In genomic region chr9:120493781-120494180, GRCm38 (mm10) we compare ENCODE assay signal across 8 mouse cellular contexts. TPM values are rescaled to one million over a fixed set of nuclear protein-coding genes. Genes with fewer than 3 reads are reported as not detected.
A peak's percentile ranks its signal among the peaks of the same experiment; 100 is the strongest.
DNase-seq lines count a peak whose midpoint lies in the region; ATAC-seq and TF ChIP-seq lines count a peak whose summit lies in the region.

No protein-coding gene starts in this region.

- 85% methylated on average over 12 of the region's 12 CpGs for WGBS in hindbrain, embryonic 10.5 days
- 50% methylated on average over 12 of the region's 12 CpGs for WGBS in liver, embryonic 16.5 days (ENCODE audit: insufficient replicate concordance)

- H3K4me2 ChIP-seq in CH12.LX (ENCODE audit: insufficient read depth, low read depth, poor library complexity, severe bottlenecking), result peak overlapping the region; percentile 97
- H3K4me2 ChIP-seq in liver, embryonic 16.5 days (ENCODE audit: low read depth, low read length), result peak overlapping the region; percentile 92

- peaks cover 35% of the 10 kb centered on the region for H3K4me1 ChIP-seq in erythroblast, embryonic 14.5 days (ENCODE audit: control insufficient read depth)
- peaks cover 0 to 13% of the 10 kb centered on the region in 2 experiments; a peak in 3 of 4 replicates for H3K4me1 ChIP-seq in CH12.LX (ENCODE audit: control insufficient read depth in 1 of 2, insufficient read depth in 2 of 2)
- peaks cover 21% of the 10 kb centered on the region for H3K4me1 ChIP-seq in hindbrain, embryonic 10.5 days (replicated peaks)
- peaks cover 17% of the 10 kb centered on the region for H3K4me1 ChIP-seq in liver, embryonic 16.5 days (ENCODE audit: control insufficient read depth, low read depth, low read length)

- no peak for TF ChIP-seq CTCF in CH12.LX (conservative IDR thresholded peaks at IDR 0.05 in 1 of 2, IDR thresholded peaks at IDR 0.05 in 1 of 2; ENCODE audit: low read depth in 2 of 2, low read length in 2 of 2)

- peaks cover 39% of the 10 kb centered on the region for H3K36me3 ChIP-seq in erythroblast, embryonic 14.5 days (ENCODE audit: control insufficient read depth)
- H3K36me3 ChIP-seq in CH12.LX (replicated peaks in 1 of 2; ENCODE audit: control insufficient read depth in 1 of 2, insufficient read depth in 1 of 2, low read length in 1 of 2), result peaks cover 22 to 37% of the 10 kb centered on the region in 2 experiments
- H3K36me3 ChIP-seq in hindbrain, embryonic 10.5 days, result peaks cover 35% of the 10 kb centered on the region
- H3K36me3 ChIP-seq in liver, embryonic 16.5 days (ENCODE audit: control insufficient read depth, insufficient read depth), result peaks cover 22% of the 10 kb centered on the region

- dilution Hi-C loops in CH12.LX (cut with MboI; ENCODE audit: extremely low pct_ligation_motif_present, extremely low pct_unique_long_range_greater_than_20kb, low sequenced_read_pairs), result no loop called here

- TF ChIP-seq RAD21 in CH12.LX (IDR thresholded peaks at IDR 0.05; ENCODE audit: low read depth, low read length), result no peak

- in situ Hi-C loops in CH12.LX (cut with MboI; ENCODE audit: low pct_ligation_motif_present, low pct_unique_long_range_greater_than_20kb, low sequenced_read_pairs), result no loop called here

- H3K79me2 ChIP-seq in CH12.LX (replicated peaks; ENCODE audit: control insufficient read depth, extremely low read depth, insufficient read depth, poor library complexity, severe bottlenecking), result no peaks in the 10 kb centered on the region; the same call in 1 of the 2 replicates

- DNase-seq in CH12.LX (ENCODE audit: extremely low read depth), result no peak
- no peak for DNase-seq in hindbrain, embryonic 10.5 days (ENCODE audit: low spot score)
- DNase-seq in right cerebral cortex, postnatal 14 days, result no peak
- no peak for DNase-seq in adrenal gland, adult 8-10 months

- H3K9me3 ChIP-seq in erythroblast, embryonic 14.5 days (ENCODE audit: control insufficient read depth, low read length), result no peaks in the 10 kb centered on the region
- no peaks in the 10 kb centered on the region for H3K9me3 ChIP-seq in CH12.LX (replicated peaks; ENCODE audit: low read length)
- no peaks in the 10 kb centered on the region for H3K9me3 ChIP-seq in hindbrain, embryonic 10.5 days
- H3K9me3 ChIP-seq in liver, embryonic 16.5 days (replicated peaks; ENCODE audit: control insufficient read depth, low read length), result no peaks in the 10 kb centered on the region

- H3K9ac ChIP-seq in CH12.LX (ENCODE audit: insufficient read depth, low read depth), result peak overlapping the region; percentile 97; the same call in 1 of the 2 replicates
- peak overlapping the region; percentile 90 for H3K9ac ChIP-seq in liver, embryonic 16.5 days (ENCODE audit: low read depth, low read length)

- no peak overlapping the region for H3K27ac ChIP-seq in CH12.LX (ENCODE audit: insufficient read depth, low read depth)
- peak overlapping the region; percentile 99 for H3K27ac ChIP-seq in hindbrain, embryonic 10.5 days
- peak overlapping the region; percentile 90 for H3K27ac ChIP-seq in liver, embryonic 16.5 days (ENCODE audit: low read length)

- TF ChIP-seq EP300 in CH12.LX (IDR thresholded peaks at IDR 0.05; ENCODE audit: low read length), result no peak

- no peaks in the 10 kb centered on the region for H3K27me3 ChIP-seq in erythroblast, embryonic 14.5 days (ENCODE audit: control insufficient read depth)
- no peaks in the 10 kb centered on the region for H3K27me3 ChIP-seq in CH12.LX (replicated peaks)
- no peaks in the 10 kb centered on the region for H3K27me3 ChIP-seq in hindbrain, embryonic 10.5 days (ENCODE audit: insufficient read depth, poor library complexity, severe bottlenecking)
- no peaks in the 10 kb centered on the region for H3K27me3 ChIP-seq in liver, embryonic 16.5 days (ENCODE audit: control insufficient read depth, insufficient read depth, low read depth, low read length)

- peak overlapping the region; percentile 95 for H3K4me3 ChIP-seq in erythroblast, embryonic 14.5 days (replicated peaks)
- H3K4me3 ChIP-seq in CH12.LX (replicated peaks in 1 of 3; ENCODE audit: low read depth in 2 of 3, low read length in 2 of 3, poor library complexity in 1 of 3), result peak overlapping the region; percentile 35 to 90 (median 74)
- peak overlapping the region; percentile 100 for H3K4me3 ChIP-seq in hindbrain, embryonic 10.5 days
- peak overlapping the region; percentile 85 for H3K4me3 ChIP-seq in liver, embryonic 16.5 days (ENCODE audit: low read depth, low read length)

- ATAC-seq in erythroblast, adult 5-6 weeks (replicated peaks; ENCODE audit: low FRiP score, poor library complexity, severe bottlenecking), result no peak
- ATAC-seq in liver, embryonic 16.5 days (ENCODE audit: low read depth), result no peak
- no peak for ATAC-seq in frontal cortex, adult (ENCODE audit: low TSS enrichment)

- no peak for TF ChIP-seq POLR2A in CH12.LX (IDR thresholded peaks at IDR 0.05; ENCODE audit: low read depth, low read length)

TF ChIP-seq in CH12.LX, 34 proteins besides CTCF, POLR2A, EP300 and RAD21:
- TF ChIP-seq ZC3H11A (IDR thresholded peaks at IDR 0.05; ENCODE audit: low read depth, low read length), result no peak
- TF ChIP-seq ZNF384 (IDR thresholded peaks at IDR 0.05; ENCODE audit: low read depth, low read length), result no peak
- TF ChIP-seq ZKSCAN1 (IDR thresholded peaks at IDR 0.05; ENCODE audit: borderline replicate concordance, low read depth, low read length), result no peak
- no peak for TF ChIP-seq RCOR1 (conservative IDR thresholded peaks at IDR 0.05; ENCODE audit: low read depth, low read length)
- TF ChIP-seq E2F4 (IDR thresholded peaks at IDR 0.05; ENCODE audit: insufficient replicate concordance, low read depth, low read length), result no peak
- no peak for TF ChIP-seq SIN3A (IDR thresholded peaks at IDR 0.05; ENCODE audit: low read length)
- TF ChIP-seq UBTF (IDR thresholded peaks at IDR 0.05; ENCODE audit: low read depth, low read length), result no peak
- no peak for TF ChIP-seq JUND (conservative IDR thresholded peaks at IDR 0.05; ENCODE audit: low read depth, low read length)

RNA-seq across cellular contexts. Expression of gene Eif1b, which starts 1.7 kb away (rescaled TPM):
- 11.5 and 12.3 TPM in 2 replicates for polyA plus RNA-seq in erythroblast, embryonic 14.5 days (2012)
- total RNA-seq in erythroblast, adult 5-6 weeks (2015; ENCODE audit: low replicate concordance), result 23.6 and 24.2 TPM in 2 replicates
- 17.6 and 31.2 TPM in 2 replicates for total RNA-seq in erythroblast, adult 5-6 weeks (2017; ENCODE audit: low replicate concordance)
- total RNA-seq in CH12.LX (2012; rRNA removed), result 30.1 and 34.7 TPM in 2 replicates
- 54.1 and 56.8 TPM in 2 replicates for total RNA-seq in CH12.LX (2014; rRNA removed)
- polyA plus RNA-seq in CH12.LX (2012; ENCODE audit: insufficient read length, low read depth), result 75.9 and 76.1 TPM in 2 replicates
- polyA plus RNA-seq in hindbrain, embryonic 10.5 days (2016; fragmentation: Nextera tagmentation; extraction: Ambion mirVana), result 229 and 249 TPM in 2 replicates
- 53.0 and 58.7 TPM in 2 replicates for polyA plus RNA-seq in liver, embryonic 16.5 days (2015; fragmentation: Nextera tagmentation; extraction: Ambion mirVana)
- total RNA-seq in adrenal gland, adult 8-10 months (2022), result 10 to 100 TPM; 53.1 to 71.1 (median 66.6) TPM

RNA-seq across cellular contexts. Expression of gene Entpd3, which starts 45.8 kb away (rescaled TPM):
- 0.03 TPM in 1 of 2 replicates, not detected in the other for polyA plus RNA-seq in erythroblast, embryonic 14.5 days (2012)
- total RNA-seq in erythroblast, adult 5-6 weeks (2015; ENCODE audit: low replicate concordance), result 0.63 TPM in 1 of 2 replicates, not detected in the other
- 0.17 TPM in 1 of 2 replicates, not detected in the other for total RNA-seq in erythroblast, adult 5-6 weeks (2017; ENCODE audit: low replicate concordance)
- total RNA-seq in CH12.LX (2012; rRNA removed) (0.04 TPM in 1 of 2 replicates, not detected in the other), CH12.LX (2014; rRNA removed) (not detected in 2 replicates)
- not detected in 2 replicates for polyA plus RNA-seq in CH12.LX (2012; ENCODE audit: insufficient read length, low read depth)
- polyA plus RNA-seq in hindbrain, embryonic 10.5 days (2016; fragmentation: Nextera tagmentation; extraction: Ambion mirVana), result 0.25 and 0.41 TPM in 2 replicates
- polyA plus RNA-seq in liver, embryonic 16.5 days (2015; fragmentation: Nextera tagmentation; extraction: Ambion mirVana), result 0.05 TPM in 1 of 2 replicates, not detected in the other
- total RNA-seq in adrenal gland, adult 8-10 months (2022), result 1 to 10 TPM in 2 of 4 experiments, under 1 TPM in 2; 0.15 to 4.7 (median 1.6) TPM
